Mouse (Mus musculus) spleen, adult 2 months (tissue): ENCODE results near the gene Ahdc1.

Source experiments
- CTCF ChIP-seq: fragments of 200-500 bp; IDR thresholded peaks from 2 replicates; pipeline ENCODE4 v1.5.1; 2011; ENCODE audit warnings: mild to moderate bottlenecking, inconsistent platforms; ENCODE audit not compliant: insufficient read depth, insufficient read length, insufficient replicate concordance; ENCODE audit errors: extremely low read depth
- POLR2A ChIP-seq: fragments of 200-500 bp; IDR thresholded peaks from 2 replicates; pipeline ENCODE4 v1.6.1; 2011; ENCODE audit warnings: low read depth, low read length, inconsistent platforms

- TF ChIP-seq CTCF = no peak
- no peak for TF ChIP-seq POLR2A
Measured at GRCm38 (mm10) chr4:133046691-133047352, 35.8 kb downstream of the Ahdc1 start.
